Mouse (Mus musculus): Measurements from ENCODE around the gene Nme1.

- TF ChIP-seq POLR2A (IDR thresholded peaks at IDR 0.05; ENCODE audit: borderline replicate concordance, extremely low read depth, low read depth, low read length) = no peak
- no peak for TF ChIP-seq CTCF (IDR thresholded peaks at IDR 0.05; ENCODE audit: insufficient read depth, low read length)
Measured at GRCm38 (mm10) chr11:93956159-93956558, 12.2 kb downstream of the Nme1 start, which contains the start of gene Nme2.

Measured in lung, adult 2 months (tissue).